Mouse (Mus musculus) hindlimb bud, embryonic 11.5 days (tissue): Measurements from ENCODE around the gene Zfp111.

Source experiments
- DNase-seq: peaks from one replicate; pipeline ENCODE4 v3.0.0-alpha.2; 2012; ENCODE audit warnings: low read depth, low spot score; ENCODE audit errors: extremely low spot score

Gene Zfp111

DNA sequence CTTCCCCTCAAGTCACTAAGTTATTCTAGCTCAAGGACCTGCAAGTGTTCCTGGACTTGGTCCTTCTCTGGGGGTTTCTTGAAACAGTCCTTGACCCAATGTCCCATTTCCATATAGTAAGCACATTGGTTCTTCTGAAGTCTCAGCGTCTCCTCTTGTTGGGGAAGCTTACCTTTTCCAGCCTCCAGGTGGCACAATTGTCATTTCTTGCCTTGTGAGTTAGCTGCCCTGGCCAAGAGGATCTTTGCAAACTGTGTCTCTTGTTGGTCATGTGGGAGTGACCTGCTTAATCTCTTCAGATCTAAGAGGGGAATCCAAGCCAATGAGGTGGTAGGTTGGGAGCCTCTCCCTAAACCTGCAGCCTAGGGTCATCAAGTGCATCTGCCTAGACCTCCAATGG, 58.0 kb downstream of the Zfp111 start:
- DNase-seq, result no peak
